Mouse (Mus musculus) 3134 (cell line): Measurements from ENCODE around the gene Nhlrc1.

Source experiments
- DNase-seq: peaks from one replicate; pipeline ENCODE4 v3.0.0-alpha.2; 2011; ENCODE audit warnings: low spot score; ENCODE audit not compliant: insufficient read length; ENCODE audit errors: extremely low read depth

The Nhlrc1 gene

DNA sequence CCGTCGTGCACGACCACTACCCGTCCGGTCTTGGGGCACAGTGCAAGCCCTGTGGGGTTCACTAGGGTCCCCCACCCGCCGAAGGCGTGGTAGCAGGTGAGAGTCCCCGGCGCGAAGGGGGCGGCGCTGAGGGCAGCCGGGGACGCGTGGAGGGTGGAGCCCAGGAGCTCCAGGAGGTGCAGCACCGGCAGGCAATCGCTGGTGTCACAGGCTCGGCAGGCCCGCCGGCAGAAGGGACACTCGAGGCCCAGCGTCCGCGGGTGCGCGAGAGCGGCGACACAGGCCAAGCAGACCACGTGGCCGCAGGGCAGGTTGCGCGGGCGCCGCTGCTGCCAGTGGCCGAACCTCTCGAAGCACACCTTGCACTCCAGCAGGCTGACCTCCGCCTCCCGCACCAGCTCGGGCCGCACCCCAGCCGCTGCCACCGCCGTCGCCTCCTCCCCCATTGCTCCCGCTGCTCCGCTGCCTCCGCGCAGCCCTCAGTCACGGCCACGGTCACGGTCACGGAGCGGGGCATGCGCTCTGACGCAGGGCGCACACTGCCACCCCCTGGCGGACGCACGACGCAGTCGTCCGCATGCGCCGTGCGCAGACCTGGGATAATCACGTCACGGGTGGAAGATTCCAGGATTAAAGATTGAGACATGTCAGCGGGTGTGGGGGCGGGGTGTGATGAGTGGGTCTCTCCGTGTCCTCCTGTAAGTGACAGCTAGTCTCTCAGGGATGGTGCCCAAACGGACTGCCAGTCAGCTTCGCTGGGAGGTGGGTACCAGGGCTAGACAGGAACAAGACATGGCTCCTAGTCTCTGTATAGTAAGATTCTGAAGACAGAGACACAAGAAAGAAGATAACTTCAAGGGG lies at the start of gene Nhlrc1:
Gene Nhlrc1 (minus strand): TSS at position 517 of the 861 bp plus-strand sequence.
- no peak for DNase-seq

DNA sequence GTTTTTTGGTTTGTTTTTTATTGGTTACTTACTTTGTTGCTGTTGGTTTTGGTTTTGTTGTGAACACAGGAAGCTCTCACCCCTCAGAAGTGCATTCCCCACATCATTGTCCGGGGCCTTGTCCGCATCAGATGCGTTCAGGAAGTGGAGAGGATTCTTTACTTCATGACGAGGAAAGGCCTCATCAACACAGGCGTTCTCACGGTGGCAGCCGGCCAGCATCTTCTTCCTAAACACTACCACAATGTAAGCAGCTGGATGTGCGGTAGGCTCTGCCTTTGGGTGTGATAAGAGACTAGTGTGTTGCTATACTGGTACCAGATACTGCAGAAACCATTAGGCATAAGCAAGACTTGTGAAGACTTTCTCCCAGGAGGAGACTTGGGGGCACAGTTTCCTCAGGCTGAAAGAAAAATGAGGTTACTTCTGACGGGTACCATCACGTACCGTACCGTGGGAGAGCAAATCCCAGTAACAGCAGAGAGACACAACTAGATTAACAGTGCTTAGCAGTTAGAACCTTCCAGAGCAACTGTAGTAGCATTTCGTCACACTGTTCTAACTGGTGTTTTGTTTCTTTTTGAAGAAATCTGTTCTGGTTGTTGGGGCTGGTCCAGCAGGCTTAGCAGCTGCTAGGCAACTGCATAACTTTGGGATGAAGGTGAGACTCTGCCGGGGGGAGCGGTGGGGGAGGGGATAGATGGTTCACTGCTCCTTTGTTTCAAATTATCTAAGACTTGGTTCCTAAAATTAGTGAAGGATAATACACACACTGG lies 49.5 kb upstream of the Nhlrc1 start:
- DNase-seq: no peak

- DNase-seq: no peak
Measured at GRCm38 (mm10) chr13:47062756-47063155, 48.1 kb upstream of the Nhlrc1 start.

GRCm38 (mm10) chr13:47056781-47057180 lies 42.1 kb upstream of the Nhlrc1 start:
- no peak for DNase-seq

- DNase-seq: no peak
Measured at GRCm38 (mm10) chr13:47056126-47056525, 41.5 kb upstream of the Nhlrc1 start.

DNA sequence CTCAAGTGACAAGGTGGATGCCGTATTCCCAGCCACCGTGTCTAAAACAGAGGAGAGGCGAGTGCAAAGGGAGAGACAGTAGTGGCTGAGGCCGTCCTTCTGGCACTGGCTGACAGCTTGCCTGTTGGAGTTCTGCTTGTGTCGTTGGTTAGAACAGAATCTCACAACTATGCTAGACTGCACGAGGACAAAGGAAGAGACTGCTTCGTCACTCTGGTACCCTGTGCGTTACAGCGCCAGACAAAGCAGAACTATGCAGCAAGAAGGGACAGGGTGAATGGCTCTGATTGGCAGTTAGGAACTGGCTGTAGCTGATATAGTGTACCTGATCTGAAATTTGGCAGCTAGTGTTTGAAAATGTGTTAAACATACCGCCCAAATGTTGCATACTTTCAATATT lies 39.3 kb upstream of the Nhlrc1 start:
- no peak for DNase-seq

GRCm38 (mm10) chr13:47050009-47050408 lies 35.4 kb upstream of the Nhlrc1 start:
- no peak for DNase-seq

DNA sequence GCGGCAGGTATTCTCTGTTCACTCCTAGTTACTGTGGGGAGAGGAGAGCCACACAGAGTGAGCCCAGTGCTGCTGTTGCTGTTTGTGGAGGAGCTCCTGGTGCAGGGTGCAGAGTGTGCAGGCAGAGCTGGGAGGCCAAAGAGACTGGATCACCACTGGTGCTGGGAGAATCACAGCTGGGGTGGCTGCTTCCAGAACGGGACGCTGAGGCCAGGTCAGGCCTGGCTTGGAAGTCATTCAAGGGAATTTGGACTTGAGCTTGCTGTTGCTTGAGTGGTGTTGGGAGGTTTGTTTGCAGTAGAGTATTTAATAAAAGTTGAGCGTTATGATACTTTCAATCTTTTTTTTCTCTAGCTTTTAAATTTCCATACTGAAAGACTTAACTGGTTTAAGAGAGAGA lies 33.3 kb upstream of the Nhlrc1 start:
- DNase-seq: no peak

DNA sequence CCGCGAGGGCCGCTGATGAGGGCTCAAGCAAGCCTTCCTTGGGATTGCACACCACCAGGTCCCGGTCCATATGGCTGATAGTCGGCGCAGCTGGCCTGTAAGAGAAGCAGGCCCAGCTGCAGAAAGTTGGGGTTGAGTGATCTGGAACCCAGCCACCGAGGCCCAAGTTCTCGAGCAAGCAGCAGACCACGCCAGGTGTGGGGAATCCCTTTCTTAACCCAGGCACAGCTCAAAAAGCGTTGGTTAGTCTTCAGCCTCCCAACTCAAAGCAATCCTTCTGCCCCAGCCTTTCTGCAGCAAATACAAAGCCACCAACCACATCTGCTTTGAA lies 29.9 kb upstream of the Nhlrc1 start, which contains the start of gene Tpmt:
Gene Tpmt (minus strand): TSS at position 121 of the 331 bp plus-strand sequence.
- no peak for DNase-seq

DNA sequence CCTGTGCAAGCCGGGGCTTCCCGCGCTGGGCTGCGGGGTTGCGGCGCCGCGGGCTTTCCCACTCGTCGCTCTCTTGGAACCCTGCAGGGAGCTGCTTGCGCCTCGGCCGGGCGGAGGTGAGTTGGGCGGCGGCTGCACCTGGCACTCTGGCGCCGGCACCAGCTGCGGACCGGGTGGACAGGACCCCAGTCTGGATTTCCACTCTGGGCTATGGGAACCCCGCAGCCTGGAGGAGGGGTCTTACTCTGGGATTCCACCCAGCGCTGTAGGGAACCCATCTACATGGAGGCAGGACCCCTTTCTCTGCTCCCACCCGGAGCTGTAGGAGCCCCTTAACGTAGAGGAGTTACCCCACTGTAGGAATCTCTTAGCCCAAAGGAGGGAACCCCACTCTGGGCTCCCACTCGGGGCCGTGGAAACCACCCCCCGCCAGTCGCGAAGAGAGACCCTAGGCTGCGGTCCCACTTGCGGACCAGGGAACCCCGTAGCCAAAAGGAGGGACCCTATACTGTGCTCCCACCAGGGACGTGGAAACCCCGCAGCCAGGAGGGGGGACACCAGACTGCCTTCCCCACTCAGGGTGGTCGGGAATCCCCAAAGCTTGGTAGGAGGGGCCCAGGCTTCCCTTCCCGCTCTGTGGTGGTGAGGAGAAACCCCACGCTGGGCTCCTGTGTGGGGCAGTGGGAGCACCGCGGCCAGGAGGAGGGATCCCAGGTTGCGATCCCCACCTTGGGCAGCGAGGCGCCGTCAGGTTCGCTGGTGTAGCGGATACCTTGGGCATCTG lies 29.4 kb upstream of the Nhlrc1 start:
- DNase-seq: peak; percentile 16

DNA sequence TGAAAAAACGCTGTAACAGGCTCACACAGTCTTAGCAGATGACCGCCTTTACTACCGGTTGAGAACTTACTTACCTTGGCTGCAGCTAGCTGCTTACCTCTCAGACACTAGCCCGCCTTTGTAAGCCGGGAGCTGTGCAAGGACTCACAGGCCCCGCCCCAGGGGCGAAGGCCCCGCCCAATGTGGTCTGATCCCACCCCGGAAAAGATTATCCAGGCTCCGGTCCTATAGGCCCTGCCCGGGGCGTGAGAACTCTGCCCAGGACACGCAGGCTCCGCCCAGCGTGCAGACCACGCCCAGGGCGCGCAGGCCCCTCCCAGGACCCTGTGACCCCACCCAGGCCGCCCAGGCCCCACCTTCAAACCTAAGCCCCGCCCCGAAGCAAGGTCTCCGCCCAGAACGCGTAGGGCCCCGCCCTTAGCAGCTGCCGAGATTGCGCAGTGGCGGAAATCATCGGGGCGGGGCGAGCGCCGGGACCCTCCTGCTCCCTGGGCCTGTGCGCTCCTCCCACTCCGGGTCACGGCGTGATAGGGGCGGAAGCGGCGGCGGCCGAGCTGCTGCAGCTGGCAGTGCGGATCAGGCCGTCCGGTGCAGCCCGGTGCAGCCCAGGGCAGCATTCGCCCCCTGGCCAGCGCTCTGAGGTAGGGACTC lies 28.5 kb upstream of the Nhlrc1 start, which contains the start of gene Kdm1b:
Gene Kdm1b (plus strand): TSS at position 470 of the 651 bp plus-strand sequence.
- peak; percentile 96 for DNase-seq

GRCm38 (mm10) chr13:47042024-47042633 lies 27.5 kb upstream of the Nhlrc1 start:
- DNase-seq: no peak

- DNase-seq: no peak
Measured at GRCm38 (mm10) chr13:47040061-47040460, 25.4 kb upstream of the Nhlrc1 start.

DNA sequence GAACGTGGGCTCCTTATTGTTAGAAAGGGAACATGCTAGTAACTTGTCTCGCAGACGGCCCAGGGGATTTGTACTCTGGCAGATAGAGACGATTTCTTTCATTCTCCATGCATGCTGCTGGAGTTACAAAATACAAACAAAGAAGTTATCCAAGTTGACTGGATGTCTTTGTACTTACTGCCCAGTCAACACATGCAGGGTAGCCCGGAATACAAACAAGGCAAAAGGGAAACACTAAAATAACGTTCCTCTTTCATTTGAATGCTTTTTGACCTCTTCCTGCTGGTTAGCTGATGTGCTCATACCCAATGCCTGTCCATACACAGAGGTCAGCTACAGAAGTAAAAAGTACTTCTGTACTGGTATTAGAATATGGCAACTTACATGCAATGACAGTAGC lies 23.3 kb upstream of the Nhlrc1 start:
- no peak for DNase-seq

DNA sequence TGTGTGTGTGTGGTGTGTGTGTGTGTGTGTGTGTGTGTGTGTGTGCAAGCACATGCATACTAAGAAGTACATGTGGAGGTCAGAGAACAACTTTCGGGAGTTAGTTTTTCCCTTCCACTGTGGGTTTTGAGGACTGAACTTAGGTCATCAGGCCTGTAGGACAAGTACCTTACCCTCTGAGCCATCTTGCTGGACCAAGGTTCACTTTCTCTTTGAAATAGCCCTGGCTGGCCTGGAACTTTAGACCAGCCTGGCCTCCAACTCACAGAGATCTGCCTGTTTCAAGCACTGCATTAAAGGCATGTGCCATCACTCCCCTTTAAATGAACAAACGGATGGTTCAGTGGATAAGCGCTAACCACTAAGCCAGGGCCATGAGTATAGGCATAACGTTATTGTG lies 19.0 kb upstream of the Nhlrc1 start:
- no peak for DNase-seq

DNA sequence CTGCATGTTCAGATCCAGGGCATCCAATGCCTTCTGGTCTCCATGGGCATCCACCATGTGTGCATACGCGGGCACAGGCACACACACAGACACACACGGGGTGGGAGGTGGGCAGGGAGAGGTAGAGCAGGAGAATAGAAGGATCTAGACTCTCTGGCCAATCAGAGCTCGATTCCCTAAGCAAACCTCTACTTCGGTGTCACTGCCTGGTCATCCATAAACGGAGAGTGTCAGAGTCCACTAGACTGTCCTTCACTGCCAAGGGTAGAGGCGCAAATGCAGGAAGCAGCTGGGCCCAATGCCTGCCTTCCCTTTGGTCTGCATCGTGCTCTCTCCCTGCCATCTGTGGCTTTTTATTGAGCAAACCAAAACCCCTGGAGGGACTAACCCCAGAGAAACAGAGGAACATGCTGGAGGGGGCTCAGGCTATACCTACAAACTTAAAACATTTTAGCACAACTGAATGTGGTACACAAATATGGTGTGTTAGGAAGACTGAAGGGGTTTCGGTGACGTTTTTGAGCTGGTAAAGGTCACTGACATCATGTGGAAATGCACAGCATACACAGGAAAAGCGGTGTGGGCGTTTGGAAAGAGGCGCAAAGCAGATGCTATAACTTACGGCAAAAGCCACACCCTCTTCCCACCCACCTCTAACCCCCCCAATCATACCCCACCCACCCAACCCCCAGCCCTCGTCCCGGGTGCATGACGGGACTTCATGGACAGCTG lies 15.9 kb upstream of the Nhlrc1 start:
- DNase-seq: no peak

GRCm38 (mm10) chr13:47020798-47021197 lies 6.1 kb upstream of the Nhlrc1 start:
- DNase-seq: no peak

DNA sequence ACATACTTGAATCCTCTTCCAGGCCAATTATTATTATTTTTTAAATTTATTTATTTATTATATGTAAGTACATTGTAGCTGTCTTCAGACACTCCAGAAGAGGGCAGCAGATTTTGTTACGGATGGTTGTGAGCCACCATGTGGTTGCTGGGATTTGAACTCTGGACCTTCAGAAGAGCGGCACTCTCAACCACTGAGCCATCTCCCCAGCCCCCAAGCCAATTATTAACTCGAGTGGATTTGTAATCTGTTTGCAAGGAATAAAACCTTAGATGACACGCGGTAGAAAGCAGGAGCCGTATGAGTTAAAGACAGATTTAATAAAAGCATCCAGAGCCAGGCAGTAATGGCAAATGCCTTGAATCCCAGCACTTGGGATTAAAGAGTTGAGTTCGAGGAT lies 5.1 kb upstream of the Nhlrc1 start:
- no peak for DNase-seq

- no peak for DNase-seq
Measured at GRCm38 (mm10) chr13:47017259-47017658, 2.6 kb upstream of the Nhlrc1 start.

- DNase-seq: no peak
Measured at GRCm38 (mm10) chr13:47015195-47015501, 498 bp upstream of the Nhlrc1 start.
